ENCODE assay signal across 22 mouse cellular contexts in genomic region chr10:116646035-116646434, GRCm38 (mm10).
DNase-seq lines count a peak whose midpoint lies in the region; TF ChIP-seq lines count a peak whose summit lies in the region.
"Had no signal": no experiment of that assay in that cellular context is flagged by ENCODE, and none has a peak within 500 bp of the region (broad histone marks: within the 10 kb centered on the region; RNA-seq: fewer than 3 reads in every experiment).

No protein-coding gene starts in this region.

- no peaks in the 10 kb centered on the region for H3K9me3 ChIP-seq in CH12.LX (replicated peaks; ENCODE audit: low read length)
- H3K9me3 ChIP-seq: embryonic facial prominence, embryonic 10.5 days; embryonic facial prominence, embryonic 13.5 days; forebrain, embryonic 12.5 days; hindbrain, embryonic 10.5 days; hindbrain, embryonic 13.5 days had no signal

- 0 out of 2 replicates have a peak overlapping the region, but pooled peaks have one; percentile 29 for H3K4me2 ChIP-seq in CH12.LX (ENCODE audit: insufficient read depth, low read depth, poor library complexity, severe bottlenecking)
- H3K4me2 ChIP-seq: embryonic facial prominence, embryonic 13.5 days; forebrain, embryonic 12.5 days; heart, embryonic 11.5 days; hindbrain, embryonic 13.5 days had no signal

- H3K36me3 ChIP-seq in CH12.LX (replicated peaks in 1 of 2; ENCODE audit: control insufficient read depth in 1 of 2, insufficient read depth in 1 of 2, low read length in 1 of 2) = no peaks in the 10 kb centered on the region
- H3K36me3 ChIP-seq: embryonic facial prominence, embryonic 10.5 days; embryonic facial prominence, embryonic 13.5 days; forebrain, embryonic 12.5 days; G1E; hindbrain, embryonic 10.5 days; hindbrain, embryonic 13.5 days had no signal

- H3K9ac ChIP-seq in CH12.LX (ENCODE audit: insufficient read depth, low read depth) = no peak overlapping the region
- H3K9ac ChIP-seq: embryonic facial prominence, embryonic 13.5 days; forebrain, embryonic 12.5 days; hindbrain, embryonic 13.5 days had no signal

- H3K4me3 ChIP-seq in cerebellum, adult 2 months (replicated peaks; ENCODE audit: insufficient read depth, low read depth, low read length) = no peak overlapping the region
- H3K4me3 ChIP-seq in CH12.LX (replicated peaks in 1 of 3; ENCODE audit: low read depth in 2 of 3, low read length in 2 of 3, poor library complexity in 1 of 3) = no peak overlapping the region
- H3K4me3 ChIP-seq: embryonic facial prominence, embryonic 10.5 days; embryonic facial prominence, embryonic 13.5 days; erythroblast, embryonic 14.5 days; forebrain, embryonic 12.5 days; hindbrain, embryonic 10.5 days; hindbrain, embryonic 13.5 days had no signal

- H3K27ac ChIP-seq in cerebellum, adult 2 months (ENCODE audit: insufficient read depth, low read length) = peak overlapping the region; percentile 91
- H3K27ac ChIP-seq in CH12.LX (ENCODE audit: insufficient read depth, low read depth) = no peak overlapping the region
- H3K27ac ChIP-seq: embryonic facial prominence, embryonic 10.5 days; embryonic facial prominence, embryonic 13.5 days; forebrain, embryonic 12.5 days; hindbrain, embryonic 10.5 days; hindbrain, embryonic 13.5 days had no signal

- no peaks in the 10 kb centered on the region for H3K79me2 ChIP-seq in CH12.LX (replicated peaks; ENCODE audit: control insufficient read depth, extremely low read depth, insufficient read depth, poor library complexity, severe bottlenecking)

- dilution Hi-C loops in CH12.LX (cut with MboI; ENCODE audit: extremely low pct_ligation_motif_present, extremely low pct_unique_long_range_greater_than_20kb, low sequenced_read_pairs) = no loop called here

- H3K27me3 ChIP-seq in cerebellum, adult 2 months (ENCODE audit: control insufficient read depth, insufficient read depth, low read length) = no peaks in the 10 kb centered on the region
- no peaks in the 10 kb centered on the region for H3K27me3 ChIP-seq in CH12.LX (replicated peaks)
- H3K27me3 ChIP-seq: embryonic facial prominence, embryonic 13.5 days; forebrain, embryonic 12.5 days; hindbrain, embryonic 13.5 days; Patski had no signal

- no peak for TF ChIP-seq POLR2A in cerebellum, adult 2 months (IDR thresholded peaks at IDR 0.05; ENCODE audit: borderline replicate concordance, insufficient read depth, low read length)
- TF ChIP-seq POLR2A in CH12.LX (IDR thresholded peaks at IDR 0.05; ENCODE audit: low read depth, low read length) = no peak

- 42% methylated on average over 7 of the region's 7 CpGs for WGBS in cerebellum, adult 2 months

- no peak for TF ChIP-seq RAD21 in CH12.LX (IDR thresholded peaks at IDR 0.05; ENCODE audit: low read depth, low read length)

- no peak for TF ChIP-seq CTCF in cerebellum, adult 2 months (IDR thresholded peaks at IDR 0.05; ENCODE audit: borderline replicate concordance, insufficient read depth, low read depth, low read length)
- no peak for TF ChIP-seq CTCF in CH12.LX (conservative IDR thresholded peaks at IDR 0.05 in 1 of 2, IDR thresholded peaks at IDR 0.05 in 1 of 2; ENCODE audit: low read depth in 2 of 2, low read length in 2 of 2)

- in situ Hi-C loops in CH12.LX (cut with MboI; ENCODE audit: low pct_ligation_motif_present, low pct_unique_long_range_greater_than_20kb, low sequenced_read_pairs) = no loop called here

- no peak for DNase-seq in cerebellum, adult 2 months
- no peak for DNase-seq in cerebellum, postnatal 14 days
- DNase-seq in heart, adult 11 months = peak; percentile 64
- no peak for DNase-seq in heart, postnatal 14 days
- peak; percentile 5 to 20 for DNase-seq in left cerebral cortex, postnatal 14 days (ENCODE audit: low spot score in 2 of 2)
- no peak for DNase-seq in left cerebral cortex, adult 9 months (ENCODE audit: low spot score in 2 of 2)
- no peak for DNase-seq in CH12.LX (ENCODE audit: extremely low read depth)
- DNase-seq: adrenal gland, postnatal 10 days; adrenal gland, postnatal 36 days; embryo, embryonic 11 days; gastrocnemius, postnatal 10 days; gastrocnemius, postnatal 36 days; heart, postnatal 36 days had no signal

- TF ChIP-seq EP300 in CH12.LX (IDR thresholded peaks at IDR 0.05; ENCODE audit: low read length) = no peak

- intact Hi-C loops in heart, postnatal 14 days (cut with DNase I) = no loop called here
- intact Hi-C loops in left cerebral cortex, postnatal 14 days (cut with DNase I) = no loop called here

- peaks cover 15% of the 10 kb centered on the region; the same call in 1 of the 2 replicates for H3K4me1 ChIP-seq in cerebellum, adult 2 months (ENCODE audit: control insufficient read depth, insufficient read depth, low read length)
- peaks cover 0 to 3% of the 10 kb centered on the region in 2 experiments; a peak in 2 of 4 replicates for H3K4me1 ChIP-seq in CH12.LX (ENCODE audit: control insufficient read depth in 1 of 2, insufficient read depth in 2 of 2)
- H3K4me1 ChIP-seq: embryonic facial prominence, embryonic 13.5 days; forebrain, embryonic 12.5 days had no signal

TF ChIP-seq in CH12.LX, 34 proteins besides CTCF, POLR2A, EP300 and RAD21:
- TF ChIP-seq SMC3 (IDR thresholded peaks at IDR 0.05; ENCODE audit: low read depth, low read length) = no peak

Comparison
In these comparisons a context has a peak if more than half of its experiments do, and no peak if none do; other contexts are left out.
1. DNase-seq: peak in heart, adult 11 months (single experiment) and left cerebral cortex, postnatal 14 days (2 of 2); none in cerebellum, adult 2 months (0 of 2), cerebellum, postnatal 14 days (0 of 2), heart, postnatal 14 days (0 of 2), left cerebral cortex, adult 9 months (0 of 2) and CH12.LX (single experiment).